Mouse (Mus musculus) liver, embryonic 13.5 days (tissue): Measurements from ENCODE around the gene Itga3. TPM values are rescaled to one million over a fixed set of nuclear protein-coding genes. Genes with fewer than 3 reads are reported as not detected.
"Not testable (repeated sequence)": the region's sequence is repeated elsewhere in the genome, so short reads cannot be mapped to it uniquely, and the experiment has no call there.

Experiments used
- ATAC-seq: fragments of 200-750 bp; cut with Nextera tagmentation; 2 replicates; pipeline ENCODE4 v1.8.0; 2017; ENCODE audit warnings: low read depth, mild to moderate bottlenecking, moderate number of reproducible peaks, moderate library complexity
- DNase-seq: peaks from one replicate; pipeline ENCODE4 v3.0.0; 2022
- H3K27ac ChIP-seq: fragments of 300-500 bp; sonication (generic); 2 replicates; pipeline ENCODE4 v1.5.1; 2015; ENCODE audit warnings: moderate library complexity, mild to moderate bottlenecking, inconsistent platforms
- H3K27me3 ChIP-seq: fragments of 300-500 bp; sonication (generic); 2 replicates; pipeline ENCODE4 v1.6.1; 2015; ENCODE audit warnings: mild to moderate bottlenecking, inconsistent platforms
- H3K36me3 ChIP-seq: fragments of 300-500 bp; sonication (generic); 2 replicates; pipeline ENCODE4 v1.6.1; 2015; ENCODE audit warnings: mild to moderate bottlenecking, inconsistent platforms
- H3K4me1 ChIP-seq: fragments of 300-500 bp; sonication (generic); replicated peaks from 2 replicates; pipeline ENCODE4 v1.6.1; 2015; ENCODE audit warnings: inconsistent platforms
- H3K4me2 ChIP-seq: fragments of 300-500 bp; sonication (generic); 2 replicates; pipeline ENCODE4 v1.6.1; 2015; ENCODE audit warnings: inconsistent platforms, mild to moderate bottlenecking, moderate library complexity
- H3K4me3 ChIP-seq: fragments of 300-500 bp; sonication (generic); replicated peaks from 2 replicates; pipeline ENCODE4 v1.5.1; 2015; ENCODE audit warnings: mild to moderate bottlenecking, inconsistent platforms
- H3K9ac ChIP-seq: fragments of 300-500 bp; sonication (generic); 2 replicates; pipeline ENCODE4 v1.6.1; 2015; ENCODE audit warnings: mild to moderate bottlenecking, inconsistent platforms
- H3K9me3 ChIP-seq: fragments of 300-500 bp; sonication (generic); replicated peaks from 2 replicates; pipeline ENCODE4 v1.6.1; 2016; ENCODE audit warnings: inconsistent platforms
- WGBS: fragments of 180-500 bp; shearing (Covaris S2); methylation state at CpG from one replicate; pipeline ENCODE4 v1.1.7; 2015; ENCODE audit not compliant: insufficient replicate concordance; 5-methylcytosine and 5-hydroxymethylcytosine counted together
- polyA plus RNA-seq: library from polyadenylated mRNA; unstranded; fragments of >200 nt; fragmentation: Nextera tagmentation; extraction: Ambion mirVana; gene quantifications from 2 replicates; pipeline ENCODE4 v1.2.1, GENCODE M21; 2015

Itga3 gene
- polyA plus RNA-seq, 1 experiment from 2014 or later: 1.8 TPM

GRCm38 (mm10) chr11:95025227-95026012, 51.2 kb downstream of the Itga3 start:
- H3K27ac ChIP-seq: peak overlapping the region; percentile 22
- ATAC-seq: 0 out of 2 replicates have a peak, but pooled peaks have one; percentile 7
- 76% methylated on average over 11 of the region's 11 CpGs for WGBS
- 0 out of 2 replicates have a peak overlapping the region, but pooled peaks have one; percentile 7 for H3K9ac ChIP-seq
- peaks cover 37% of the 10 kb centered on the region for H3K4me1 ChIP-seq
- H3K9me3 ChIP-seq: no peaks in the 10 kb centered on the region
- H3K4me2 ChIP-seq: no peak overlapping the region
- H3K27me3 ChIP-seq: peaks cover 4% of the 10 kb centered on the region; the same call in 1 of the 2 replicates
- DNase-seq: no peak
- no peak overlapping the region for H3K4me3 ChIP-seq
- H3K36me3 ChIP-seq: peaks cover 57% of the 10 kb centered on the region

GRCm38 (mm10) chr11:95024439-95025184, 52.0 kb downstream of the Itga3 start:
- no peak overlapping the region for H3K4me3 ChIP-seq
- peaks cover 65% of the 10 kb centered on the region for H3K36me3 ChIP-seq
- H3K4me1 ChIP-seq: peaks cover 46% of the 10 kb centered on the region
- no peak overlapping the region for H3K9ac ChIP-seq
- H3K9me3 ChIP-seq: no peaks in the 10 kb centered on the region
- ATAC-seq: no peak
- DNase-seq: no peak
- H3K4me2 ChIP-seq: no peak overlapping the region
- H3K27ac ChIP-seq: peak overlapping the region; percentile 22; the same call in 1 of the 2 replicates
- H3K27me3 ChIP-seq: peaks cover 11% of the 10 kb centered on the region; the same call in 1 of the 2 replicates
- WGBS: 80% methylated on average over 29 of the region's 29 CpGs

- no peak overlapping the region for H3K27ac ChIP-seq
- H3K9ac ChIP-seq: no peak overlapping the region
- no peak for ATAC-seq
- no peak overlapping the region for H3K4me2 ChIP-seq
- no peak for DNase-seq
- peaks cover 77% of the 10 kb centered on the region for H3K36me3 ChIP-seq
- H3K4me3 ChIP-seq: no peak overlapping the region
- peaks cover 55% of the 10 kb centered on the region for H3K4me1 ChIP-seq
- WGBS: 86% methylated on average over 9 of the region's 9 CpGs
- H3K9me3 ChIP-seq: no peaks in the 10 kb centered on the region
- peaks cover 22% of the 10 kb centered on the region; the same call in 1 of the 2 replicates for H3K27me3 ChIP-seq
Measured at GRCm38 (mm10) chr11:95023481-95023880, 53.1 kb downstream of the Itga3 start.

GRCm38 (mm10) chr11:95022237-95022992, 54.2 kb downstream of the Itga3 start:
- Histone ChIP-seq H3K27ac (peak overlapping the region; percentile 47), H3K4me3 (no peak overlapping the region), H3K9me3 (no peaks in the 10 kb centered on the region), H3K9ac (no peak overlapping the region), H3K4me1 (peaks cover 60% of the 10 kb centered on the region), H3K27me3 (peaks cover 18% of the 10 kb centered on the region; the same call in 1 of the 2 replicates), H3K36me3 (peaks cover 86% of the 10 kb centered on the region), H3K4me2 (no peak overlapping the region)
- WGBS: 61% methylated on average over 10 of the region's 10 CpGs
- no peak for ATAC-seq
- no peak for DNase-seq

- 79% methylated on average over 3 of the region's 3 CpGs for WGBS
- Histone ChIP-seq H3K27me3 (peaks cover 21% of the 10 kb centered on the region), H3K4me3 (0 out of 2 replicates have a peak overlapping the region, but pooled peaks have one; percentile 13), H3K4me2 (peak overlapping the region; percentile 83), H3K4me1 (peaks cover 79% of the 10 kb centered on the region), H3K36me3 (peaks cover 77% of the 10 kb centered on the region), H3K27ac (peak overlapping the region; percentile 77), H3K9me3 (no peaks in the 10 kb centered on the region), H3K9ac (peak overlapping the region; percentile 60)
- DNase-seq (no peak), ATAC-seq (no peak)
Measured at GRCm38 (mm10) chr11:95015484-95015883, 61.1 kb downstream of the Itga3 start.

GRCm38 (mm10) chr11:95012487-95012886, 64.1 kb downstream of the Itga3 start:
- Histone ChIP-seq H3K9me3 (no peaks in the 10 kb centered on the region), H3K4me3 (peak overlapping the region; percentile 89)

GRCm38 (mm10) chr11:95012075-95012474, 64.5 kb downstream of the Itga3 start:
- H3K4me1 ChIP-seq: peaks cover 78% of the 10 kb centered on the region

More at GRCm38 (mm10) chr11:95012487-95012886, 64.1 kb downstream of the Itga3 start:
- peaks cover 48% of the 10 kb centered on the region for H3K36me3 ChIP-seq
- WGBS: 16% methylated on average over 3 of the region's 3 CpGs
- H3K4me2 ChIP-seq: peak overlapping the region; percentile 83
- peaks cover 3% of the 10 kb centered on the region; the same call in 1 of the 2 replicates for H3K27me3 ChIP-seq
- DNase-seq (no peak), ATAC-seq (no peak)
- H3K9ac ChIP-seq: peak overlapping the region; percentile 78
- peaks cover 78% of the 10 kb centered on the region for H3K4me1 ChIP-seq
- H3K27ac ChIP-seq: peak overlapping the region; percentile 100

GRCm38 (mm10) chr11:95011416-95011815, 65.2 kb downstream of the Itga3 start:
- Histone ChIP-seq H3K9me3 (no peaks in the 10 kb centered on the region), H3K36me3 (peaks cover 37% of the 10 kb centered on the region), H3K4me2 (peak overlapping the region; percentile 83), H3K4me1 (peaks cover 79% of the 10 kb centered on the region), H3K27ac (peak overlapping the region; percentile 100), H3K27me3 (peaks cover 3% of the 10 kb centered on the region; the same call in 1 of the 2 replicates), H3K4me3 (peak overlapping the region; percentile 89), H3K9ac (peak overlapping the region; percentile 99)
- no peak for DNase-seq
- no peak for ATAC-seq
- WGBS: 0% methylated on average over 1 of the region's 1 CpGs

More at GRCm38 (mm10) chr11:95012075-95012474, 64.5 kb downstream of the Itga3 start:
- DNase-seq (peak; percentile 90), ATAC-seq (peak; percentile 97)
- no peaks in the 10 kb centered on the region for H3K9me3 ChIP-seq
- H3K27me3 ChIP-seq: peaks cover 3% of the 10 kb centered on the region; the same call in 1 of the 2 replicates
- H3K27ac ChIP-seq: peak overlapping the region; percentile 100
- peaks cover 44% of the 10 kb centered on the region for H3K36me3 ChIP-seq
- H3K4me2 ChIP-seq: peak overlapping the region; percentile 83
- H3K9ac ChIP-seq: peak overlapping the region; percentile 99
- WGBS: 6% methylated on average over 3 of the region's 3 CpGs
- peak overlapping the region; percentile 89 for H3K4me3 ChIP-seq

- H3K9me3 ChIP-seq, H3K27me3 ChIP-seq, DNase-seq, ATAC-seq: not testable (repeated sequence)
- Histone ChIP-seq H3K4me2 (peak overlapping the region; percentile 83), H3K4me3 (peak overlapping the region; percentile 89), H3K27ac (peak overlapping the region; percentile 100), H3K36me3 (peaks cover 34% of the 10 kb centered on the region), H3K9ac (peak overlapping the region; percentile 99), H3K4me1 (peaks cover 79% of the 10 kb centered on the region)
- 1% methylated on average over 4 of the region's 4 CpGs for WGBS
Measured at GRCm38 (mm10) chr11:95010841-95011403, 65.7 kb downstream of the Itga3 start.

- peak overlapping the region; percentile 100 for H3K27ac ChIP-seq
- peak overlapping the region; percentile 83 for H3K4me2 ChIP-seq
- ATAC-seq: no peak
- H3K4me1 ChIP-seq: peaks cover 79% of the 10 kb centered on the region
- H3K36me3 ChIP-seq: peaks cover 34% of the 10 kb centered on the region
- H3K9me3 ChIP-seq: no peaks in the 10 kb centered on the region
- DNase-seq: no peak
- peak overlapping the region; percentile 89 for H3K4me3 ChIP-seq
- peak overlapping the region; percentile 99 for H3K9ac ChIP-seq
- 0% methylated on average over 32 of the region's 40 CpGs for WGBS
- H3K27me3 ChIP-seq: peaks cover 3% of the 10 kb centered on the region; the same call in 1 of the 2 replicates
Measured at GRCm38 (mm10) chr11:95010141-95010739, 66.4 kb downstream of the Itga3 start.
